In genomic region chr11:120651872-120652271, GRCm38 (mm10) we compare ENCODE assay signal across 20 mouse cellular contexts. TPM values are rescaled to one million over a fixed set of nuclear protein-coding genes. Genes with fewer than 3 reads are reported as not detected.
A peak's percentile ranks its signal among the peaks of the same experiment; 100 is the strongest.
DNase-seq lines count a peak whose midpoint lies in the region; ATAC-seq and TF ChIP-seq lines count a peak whose summit lies in the region.
"Had no signal": no experiment of that assay in that cellular context is flagged by ENCODE, and none has a peak within 500 bp of the region (broad histone marks: within the 10 kb centered on the region; RNA-seq: fewer than 3 reads in every experiment).

No protein-coding gene starts in this region.

- no peaks in the 10 kb centered on the region for H3K4me1 ChIP-seq in forebrain, postnatal 0 days (ENCODE audit: insufficient read depth)
- H3K4me1 ChIP-seq in forebrain, embryonic 13.5 days: peaks cover 7% of the 10 kb centered on the region
- no peaks in the 10 kb centered on the region for H3K4me1 ChIP-seq in liver, adult 2 months (ENCODE audit: control insufficient read depth, insufficient read depth, low read length)
- no peaks in the 10 kb centered on the region for H3K4me1 ChIP-seq in cerebellum, adult 2 months (ENCODE audit: control insufficient read depth, insufficient read depth, low read length)

- no peak for TF ChIP-seq POLR2A in liver, adult 2 months (IDR thresholded peaks at IDR 0.05; ENCODE audit: extremely low read depth, insufficient read depth, low read length)
- no peak for TF ChIP-seq POLR2A in brain, embryonic 14.5 days (IDR thresholded peaks at IDR 0.05; ENCODE audit: borderline replicate concordance, extremely low read depth, insufficient read depth, insufficient read length, poor library complexity, severe bottlenecking)
- TF ChIP-seq POLR2A in cerebellum, adult 2 months (IDR thresholded peaks at IDR 0.05; ENCODE audit: borderline replicate concordance, insufficient read depth, low read length): no peak

- no peak overlapping the region for H3K9ac ChIP-seq in forebrain, postnatal 0 days
- H3K9ac ChIP-seq in forebrain, embryonic 13.5 days: no peak overlapping the region
- no peak overlapping the region for H3K9ac ChIP-seq in liver, adult 2 months (ENCODE audit: low read depth, low read length)
- H3K9ac ChIP-seq: embryonic facial prominence, embryonic 12.5 days; heart, embryonic 12.5 days; limb, embryonic 15.5 days; midbrain, embryonic 15.5 days; neural tube, embryonic 12.5 days; stomach, embryonic 15.5 days had no signal

- DNase-seq in forebrain, postnatal 0 days: no peak
- DNase-seq in liver, adult 2 months (ENCODE audit: extremely low read depth, low read depth, low spot score): peak; percentile 45
- DNase-seq in liver: no peak
- peak; percentile 32 for DNase-seq in A20 (ENCODE audit: low read depth, low spot score)
- no peak for DNase-seq in brain, embryonic 14.5 days (ENCODE audit: low read depth)
- DNase-seq in cerebellum, adult 2 months: no peak
- no peak for DNase-seq in left cerebral cortex, adult 11 months (ENCODE audit: low spot score)
- DNase-seq: cerebellum, postnatal 10 days; gastrocnemius, postnatal 10 days; kidney, adult 11 months had no signal

- no peak for ATAC-seq in forebrain, postnatal 0 days
- ATAC-seq in forebrain, embryonic 13.5 days: no peak
- ATAC-seq: forebrain, embryonic 14.5 days; midbrain, embryonic 15.5 days had no signal

- WGBS in forebrain, postnatal 0 days: 67% methylated on average over 3 of the region's 3 CpGs
- WGBS in forebrain, embryonic 13.5 days: 69% methylated on average over 3 of the region's 3 CpGs
- WGBS in liver, adult 2 months: 74% methylated on average over 3 of the region's 3 CpGs
- 67% methylated on average over 3 of the region's 3 CpGs for WGBS in cerebellum, adult 2 months

- no peak overlapping the region for H3K27ac ChIP-seq in forebrain, postnatal 0 days (ENCODE audit: low read depth, low read length)
- H3K27ac ChIP-seq in forebrain, embryonic 13.5 days: no peak overlapping the region
- H3K27ac ChIP-seq in liver, adult 2 months (replicated peaks; ENCODE audit: insufficient read depth, low read depth, low read length): no peak overlapping the region
- no peak overlapping the region for H3K27ac ChIP-seq in cerebellum, adult 2 months (ENCODE audit: insufficient read depth, low read length)
- H3K27ac ChIP-seq: embryonic facial prominence, embryonic 12.5 days; limb, embryonic 15.5 days; midbrain, embryonic 15.5 days; neural tube, embryonic 12.5 days; stomach, embryonic 15.5 days had no signal

- H3K27me3 ChIP-seq in forebrain, postnatal 0 days (ENCODE audit: insufficient read depth, low read length): 0 out of 2 replicates have a peak, but pooled peaks cover 4% of the 10 kb centered on the region
- peaks cover 31% of the 10 kb centered on the region for H3K27me3 ChIP-seq in forebrain, embryonic 13.5 days
- H3K27me3 ChIP-seq in liver, adult 2 months (ENCODE audit: control insufficient read depth, insufficient read depth, low read length): no peaks in the 10 kb centered on the region
- no peaks in the 10 kb centered on the region for H3K27me3 ChIP-seq in cerebellum, adult 2 months (ENCODE audit: control insufficient read depth, insufficient read depth, low read length)

- H3K79me2 ChIP-seq in liver, adult 2 months (ENCODE audit: control insufficient read depth, insufficient read depth, low read length): no peaks in the 10 kb centered on the region

- H3K4me2 ChIP-seq in forebrain, postnatal 0 days (ENCODE audit: low read depth): no peak overlapping the region
- no peak overlapping the region for H3K4me2 ChIP-seq in forebrain, embryonic 13.5 days
- H3K4me2 ChIP-seq: embryonic facial prominence, embryonic 12.5 days; heart, embryonic 12.5 days; limb, embryonic 15.5 days; midbrain, embryonic 15.5 days; neural tube, embryonic 12.5 days; stomach, embryonic 15.5 days had no signal

- no peaks in the 10 kb centered on the region for H3K9me3 ChIP-seq in forebrain, postnatal 0 days (ENCODE audit: low read length)
- no peaks in the 10 kb centered on the region for H3K9me3 ChIP-seq in forebrain, embryonic 13.5 days (replicated peaks)
- H3K9me3 ChIP-seq: embryonic facial prominence, embryonic 12.5 days; heart, embryonic 12.5 days; limb, embryonic 15.5 days; midbrain, embryonic 15.5 days; neural tube, embryonic 12.5 days; stomach, embryonic 15.5 days had no signal

- no peaks in the 10 kb centered on the region for H3K36me3 ChIP-seq in forebrain, postnatal 0 days (ENCODE audit: insufficient read depth)
- H3K36me3 ChIP-seq in forebrain, embryonic 13.5 days (ENCODE audit: poor library complexity, severe bottlenecking): no peaks in the 10 kb centered on the region
- no peaks in the 10 kb centered on the region; the same call in 1 of the 2 replicates for H3K36me3 ChIP-seq in liver, adult 2 months (ENCODE audit: control insufficient read depth, insufficient read depth, low read length)
- H3K36me3 ChIP-seq: embryonic facial prominence, embryonic 12.5 days; heart, embryonic 12.5 days; limb, embryonic 15.5 days; midbrain, embryonic 15.5 days; neural tube, embryonic 12.5 days; stomach, embryonic 15.5 days had no signal

- peak; percentile 33; the same call in 1 of the 2 replicates for TF ChIP-seq CTCF in forebrain, postnatal 0 days (IDR thresholded peaks at IDR 0.05; ENCODE audit: low read depth)
- peak; percentile 51; the same call in 1 of the 2 replicates for TF ChIP-seq CTCF in liver, adult 2 months (IDR thresholded peaks at IDR 0.05; ENCODE audit: low read depth, low read length)
- TF ChIP-seq CTCF in brain, embryonic 14.5 days (IDR thresholded peaks at IDR 0.05; ENCODE audit: borderline replicate concordance, extremely low read depth, insufficient read depth, insufficient read length): peak; percentile 16; the same call in 1 of the 2 replicates
- no peak for TF ChIP-seq CTCF in cerebellum, adult 2 months (IDR thresholded peaks at IDR 0.05; ENCODE audit: borderline replicate concordance, insufficient read depth, low read depth, low read length)

- H3K4me3 ChIP-seq in forebrain, postnatal 0 days (ENCODE audit: low read depth, low read length): no peak overlapping the region
- H3K4me3 ChIP-seq in forebrain, embryonic 13.5 days: no peak overlapping the region
- H3K4me3 ChIP-seq in liver, adult 2 months (ENCODE audit: insufficient read depth, low read depth, low read length): no peak overlapping the region
- no peak overlapping the region for H3K4me3 ChIP-seq in cerebellum, adult 2 months (replicated peaks; ENCODE audit: insufficient read depth, low read depth, low read length)
- H3K4me3 ChIP-seq: embryonic facial prominence, embryonic 12.5 days; heart, embryonic 12.5 days; limb, embryonic 15.5 days; midbrain, embryonic 15.5 days; neural tube, embryonic 12.5 days; stomach, embryonic 15.5 days had no signal

RNA-seq across cellular contexts. Expression of gene Myadml2, which starts 3.9 kb away (rescaled TPM):
- 1.1 and 3.2 TPM in 2 replicates for total RNA-seq in forebrain, postnatal 0 days (2014; rRNA removed)
- 1.3 and 1.5 TPM in 2 replicates for polyA plus RNA-seq in forebrain, postnatal 0 days (2015; fragmentation: Nextera tagmentation; extraction: Ambion mirVana)
- polyA plus RNA-seq in forebrain, embryonic 13.5 days (2015; fragmentation: Nextera tagmentation; extraction: Ambion mirVana): 0.25 and 0.81 TPM in 2 replicates
- total RNA-seq in liver, adult 2 months (2014; rRNA removed): not detected in 2 replicates
- polyA plus RNA-seq in liver, adult 2 months (2012; rRNA removed): not detected in 2 replicates
- polyA plus RNA-seq in brain, embryonic 14.5 days (2012; rRNA removed): 0.35 and 0.51 TPM in 2 replicates
- 3.3 and 4.5 TPM in 2 replicates for polyA plus RNA-seq in cerebellum, adult 2 months (2012; rRNA removed)
- total RNA-seq: hematopoietic stem cell, adult 5-6 weeks had no signal
- polyA plus RNA-seq: C2C12; embryonic facial prominence, embryonic 12.5 days had no signal

RNA-seq across cellular contexts. Expression of gene Pycr1, which starts 8.3 kb away (rescaled TPM):
- total RNA-seq in forebrain, postnatal 0 days (2014; rRNA removed): 8.7 and 13.8 TPM in 2 replicates
- 19.5 and 23.0 TPM in 2 replicates for polyA plus RNA-seq in forebrain, postnatal 0 days (2015; fragmentation: Nextera tagmentation; extraction: Ambion mirVana)
- polyA plus RNA-seq in forebrain, embryonic 13.5 days (2015; fragmentation: Nextera tagmentation; extraction: Ambion mirVana): 23.9 and 25.5 TPM in 2 replicates
- 0.47 and 2.6 TPM in 2 replicates for total RNA-seq in liver, adult 2 months (2014; rRNA removed)
- 0.25 and 0.61 TPM in 2 replicates for polyA plus RNA-seq in liver, adult 2 months (2012; rRNA removed)
- polyA plus RNA-seq in brain, embryonic 14.5 days (2012; rRNA removed): 19.9 and 26.8 TPM in 2 replicates
- 2.1 and 2.3 TPM in 2 replicates for polyA plus RNA-seq in cerebellum, adult 2 months (2012; rRNA removed)

RNA-seq across cellular contexts. Expression of gene Notum, which starts 9.1 kb away (rescaled TPM):
- 5.5 and 5.9 TPM in 2 replicates for total RNA-seq in forebrain, postnatal 0 days (2014; rRNA removed)
- polyA plus RNA-seq in forebrain, postnatal 0 days (2015; fragmentation: Nextera tagmentation; extraction: Ambion mirVana): 3.6 and 4.9 TPM in 2 replicates
- polyA plus RNA-seq in forebrain, embryonic 13.5 days (2015; fragmentation: Nextera tagmentation; extraction: Ambion mirVana): 0.15 and 0.29 TPM in 2 replicates
- total RNA-seq in liver, adult 2 months (2014; rRNA removed): 29.8 and 34.9 TPM in 2 replicates
- polyA plus RNA-seq in liver, adult 2 months (2012; rRNA removed): 56.0 and 61.6 TPM in 2 replicates
- 1.7 and 2.7 TPM in 2 replicates for polyA plus RNA-seq in brain, embryonic 14.5 days (2012; rRNA removed)
- polyA plus RNA-seq in cerebellum, adult 2 months (2012; rRNA removed): 5.9 TPM in 2 replicates
- total RNA-seq: hematopoietic stem cell, adult 5-6 weeks had no signal

RNA-seq across cellular contexts. Expression of gene Mafg, which starts 18.5 kb away (rescaled TPM):
- total RNA-seq in forebrain, postnatal 0 days (2014; rRNA removed): 37.5 and 40.1 TPM in 2 replicates
- 24.6 and 39.7 TPM in 2 replicates for polyA plus RNA-seq in forebrain, postnatal 0 days (2015; fragmentation: Nextera tagmentation; extraction: Ambion mirVana)
- 19.8 and 24.1 TPM in 2 replicates for polyA plus RNA-seq in forebrain, embryonic 13.5 days (2015; fragmentation: Nextera tagmentation; extraction: Ambion mirVana)
- total RNA-seq in liver, adult 2 months (2014; rRNA removed): 41.9 and 44.2 TPM in 2 replicates
- 60.5 and 64.2 TPM in 2 replicates for polyA plus RNA-seq in liver, adult 2 months (2012; rRNA removed)
- 57.4 and 57.6 TPM in 2 replicates for polyA plus RNA-seq in brain, embryonic 14.5 days (2012; rRNA removed)
- polyA plus RNA-seq in cerebellum, adult 2 months (2012; rRNA removed): 60.5 and 65.3 TPM in 2 replicates

RNA-seq across cellular contexts. Expression of gene Aspscr1, which starts 20.9 kb away (rescaled TPM):
- 97.7 and 102 TPM in 2 replicates for total RNA-seq in forebrain, postnatal 0 days (2014; rRNA removed)
- polyA plus RNA-seq in forebrain, postnatal 0 days (2015; fragmentation: Nextera tagmentation; extraction: Ambion mirVana): 137 and 139 TPM in 2 replicates
- 142 and 151 TPM in 2 replicates for polyA plus RNA-seq in forebrain, embryonic 13.5 days (2015; fragmentation: Nextera tagmentation; extraction: Ambion mirVana)
- 49.3 and 56.6 TPM in 2 replicates for total RNA-seq in liver, adult 2 months (2014; rRNA removed)
- polyA plus RNA-seq in liver, adult 2 months (2012; rRNA removed): 131 and 142 TPM in 2 replicates
- polyA plus RNA-seq in brain, embryonic 14.5 days (2012; rRNA removed): 83.0 and 90.3 TPM in 2 replicates
- polyA plus RNA-seq in cerebellum, adult 2 months (2012; rRNA removed): 56.1 and 59.4 TPM in 2 replicates

Comparison
In these comparisons a context has a peak if more than half of its experiments do, and no peak if none do; other contexts are left out.
1. DNase-seq: peak in liver, adult 2 months (single experiment) and A20 (single experiment); none in forebrain, postnatal 0 days (single experiment), liver (single experiment), brain, embryonic 14.5 days (single experiment), cerebellum, adult 2 months (0 of 2) and left cerebral cortex, adult 11 months (single experiment).